Mouse (Mus musculus): ENCODE data around the gene Pdzd2. TPM values are rescaled to one million over a fixed set of nuclear protein-coding genes. Genes with fewer than 3 reads are reported as not detected.

The Pdzd2 gene
- polyA plus RNA-seq, 1 experiment, result under 0.01 TPM

DNA sequence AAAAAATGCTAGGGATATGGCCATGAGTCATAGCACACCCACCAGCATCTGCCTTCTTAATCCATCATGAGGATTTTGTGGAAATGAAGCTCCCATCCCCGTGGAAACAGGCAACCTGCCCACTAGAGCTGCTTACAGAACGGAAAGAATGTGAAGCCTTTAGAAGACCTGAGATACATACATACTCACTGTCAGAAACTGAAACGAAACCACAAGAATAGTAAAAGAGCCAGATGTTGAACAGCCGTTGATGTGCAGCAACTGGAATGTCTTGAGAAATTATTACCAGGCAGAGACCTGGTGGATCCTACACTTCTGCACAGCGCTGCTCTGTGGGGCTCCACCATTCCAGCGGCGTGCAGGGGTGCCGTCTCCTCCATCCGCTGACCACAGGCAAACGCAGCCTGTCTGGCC, 292.7 kb downstream of the Pdzd2 start:
- no peak overlapping the region for H3K4me3 ChIP-seq (replicated peaks)
- no peak for TF ChIP-seq TAL1 (IDR thresholded peaks at IDR 0.05; ENCODE audit: low read length)
- TF ChIP-seq GATA1 (IDR thresholded peaks at IDR 0.05; ENCODE audit: low read length), result no peak
- H3K36me3 ChIP-seq (ENCODE audit: control insufficient read depth), result no peaks in the 10 kb centered on the region

DNA sequence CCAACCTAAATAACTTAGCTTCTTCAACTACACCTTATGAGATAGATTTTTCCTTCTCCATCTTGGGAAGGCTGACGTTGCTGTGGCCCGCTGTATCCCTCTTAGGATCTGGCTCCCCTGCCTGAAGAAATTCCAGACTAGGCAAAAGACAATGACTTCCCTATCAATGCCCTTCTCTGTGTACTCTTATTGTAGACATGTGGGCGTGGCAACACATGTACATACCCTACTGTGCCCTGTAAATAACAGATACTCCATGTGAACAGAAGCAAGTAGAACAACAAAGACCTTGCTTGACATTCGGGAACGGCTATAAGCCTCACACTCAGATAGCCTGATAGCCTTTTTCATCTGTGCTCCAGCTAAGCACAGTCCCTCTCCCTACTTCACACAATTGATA, 295.2 kb downstream of the Pdzd2 start:
- Histone ChIP-seq H3K27me3 (ENCODE audit: control insufficient read depth) (no peaks in the 10 kb centered on the region), H3K4me3 (replicated peaks) (no peak overlapping the region), H3K4me1 (ENCODE audit: control insufficient read depth) (no peaks in the 10 kb centered on the region), H3K9me3 (ENCODE audit: control insufficient read depth, low read length) (no peaks in the 10 kb centered on the region), H3K36me3 (ENCODE audit: control insufficient read depth) (no peaks in the 10 kb centered on the region)
- no peak for TF ChIP-seq TAL1 (IDR thresholded peaks at IDR 0.05; ENCODE audit: low read length)
- TF ChIP-seq GATA1 (IDR thresholded peaks at IDR 0.05; ENCODE audit: low read length), result no peak

More for the DNA sequence above, 292.7 kb downstream of the Pdzd2 start:
- Histone ChIP-seq H3K27me3 (ENCODE audit: control insufficient read depth) (no peaks in the 10 kb centered on the region), H3K9me3 (ENCODE audit: control insufficient read depth, low read length) (no peaks in the 10 kb centered on the region), H3K4me1 (ENCODE audit: control insufficient read depth) (no peaks in the 10 kb centered on the region)

GRCm38 (mm10) chr15:12439351-12439751, 300.4 kb downstream of the Pdzd2 start:
- H3K9me3 ChIP-seq (ENCODE audit: control insufficient read depth, low read length), result no peaks in the 10 kb centered on the region
- no peaks in the 10 kb centered on the region for H3K27me3 ChIP-seq (ENCODE audit: control insufficient read depth)
- H3K36me3 ChIP-seq (ENCODE audit: control insufficient read depth), result no peaks in the 10 kb centered on the region
- TF ChIP-seq GATA1 (IDR thresholded peaks at IDR 0.05; ENCODE audit: low read length), result no peak
- TF ChIP-seq TAL1 (IDR thresholded peaks at IDR 0.05; ENCODE audit: low read length), result no peak
- H3K4me1 ChIP-seq (ENCODE audit: control insufficient read depth), result no peaks in the 10 kb centered on the region
- H3K4me3 ChIP-seq (replicated peaks), result no peak overlapping the region

GRCm38 (mm10) chr15:12438691-12439090, 301.0 kb downstream of the Pdzd2 start:
- no peaks in the 10 kb centered on the region for H3K4me1 ChIP-seq (ENCODE audit: control insufficient read depth)
- no peak overlapping the region for H3K4me3 ChIP-seq (replicated peaks)
- H3K27me3 ChIP-seq (ENCODE audit: control insufficient read depth), result no peaks in the 10 kb centered on the region
- no peak for TF ChIP-seq GATA1 (IDR thresholded peaks at IDR 0.05; ENCODE audit: low read length)
- TF ChIP-seq TAL1 (IDR thresholded peaks at IDR 0.05; ENCODE audit: low read length), result no peak
- no peaks in the 10 kb centered on the region for H3K36me3 ChIP-seq (ENCODE audit: control insufficient read depth)
- no peaks in the 10 kb centered on the region for H3K9me3 ChIP-seq (ENCODE audit: control insufficient read depth, low read length)

- no peaks in the 10 kb centered on the region for H3K9me3 ChIP-seq (ENCODE audit: control insufficient read depth, low read length)
- TF ChIP-seq TAL1 (IDR thresholded peaks at IDR 0.05; ENCODE audit: low read length) (no peak), GATA1 (IDR thresholded peaks at IDR 0.05; ENCODE audit: low read length) (no peak)
- no peaks in the 10 kb centered on the region for H3K36me3 ChIP-seq (ENCODE audit: control insufficient read depth)
- no peaks in the 10 kb centered on the region for H3K27me3 ChIP-seq (ENCODE audit: control insufficient read depth)
- H3K4me1 ChIP-seq (ENCODE audit: control insufficient read depth), result no peaks in the 10 kb centered on the region
- H3K4me3 ChIP-seq (replicated peaks), result no peak overlapping the region
Observed at GRCm38 (mm10) chr15:12438081-12438480, 301.6 kb downstream of the Pdzd2 start.

- TF ChIP-seq GATA1 (IDR thresholded peaks at IDR 0.05; ENCODE audit: low read length), result no peak
- TF ChIP-seq TAL1 (IDR thresholded peaks at IDR 0.05; ENCODE audit: low read length), result no peak
- Histone ChIP-seq H3K27me3 (ENCODE audit: control insufficient read depth) (no peaks in the 10 kb centered on the region), H3K36me3 (ENCODE audit: control insufficient read depth) (no peaks in the 10 kb centered on the region), H3K4me1 (ENCODE audit: control insufficient read depth) (no peaks in the 10 kb centered on the region), H3K9me3 (ENCODE audit: control insufficient read depth, low read length) (no peaks in the 10 kb centered on the region), H3K4me3 (replicated peaks) (no peak overlapping the region)
Observed at GRCm38 (mm10) chr15:12435910-12436309, 303.8 kb downstream of the Pdzd2 start.

GRCm38 (mm10) chr15:12433893-12434599, 305.7 kb downstream of the Pdzd2 start:
- Histone ChIP-seq H3K27me3 (ENCODE audit: control insufficient read depth) (no peaks in the 10 kb centered on the region), H3K36me3 (ENCODE audit: control insufficient read depth) (no peaks in the 10 kb centered on the region), H3K4me3 (replicated peaks) (no peak overlapping the region), H3K4me1 (ENCODE audit: control insufficient read depth) (no peaks in the 10 kb centered on the region), H3K9me3 (ENCODE audit: control insufficient read depth, low read length) (no peaks in the 10 kb centered on the region)
- no peak for TF ChIP-seq TAL1 (IDR thresholded peaks at IDR 0.05; ENCODE audit: low read length)
- TF ChIP-seq GATA1 (IDR thresholded peaks at IDR 0.05; ENCODE audit: low read length), result no peak

GRCm38 (mm10) chr15:12432879-12433278, 306.8 kb downstream of the Pdzd2 start:
- no peaks in the 10 kb centered on the region for H3K36me3 ChIP-seq (ENCODE audit: control insufficient read depth)
- no peaks in the 10 kb centered on the region for H3K9me3 ChIP-seq (ENCODE audit: control insufficient read depth, low read length)
- no peaks in the 10 kb centered on the region for H3K27me3 ChIP-seq (ENCODE audit: control insufficient read depth)
- H3K4me1 ChIP-seq (ENCODE audit: control insufficient read depth), result no peaks in the 10 kb centered on the region
- no peak overlapping the region for H3K4me3 ChIP-seq (replicated peaks)
- TF ChIP-seq TAL1 (IDR thresholded peaks at IDR 0.05; ENCODE audit: low read length), result no peak
- TF ChIP-seq GATA1 (IDR thresholded peaks at IDR 0.05; ENCODE audit: low read length), result no peak

DNA sequence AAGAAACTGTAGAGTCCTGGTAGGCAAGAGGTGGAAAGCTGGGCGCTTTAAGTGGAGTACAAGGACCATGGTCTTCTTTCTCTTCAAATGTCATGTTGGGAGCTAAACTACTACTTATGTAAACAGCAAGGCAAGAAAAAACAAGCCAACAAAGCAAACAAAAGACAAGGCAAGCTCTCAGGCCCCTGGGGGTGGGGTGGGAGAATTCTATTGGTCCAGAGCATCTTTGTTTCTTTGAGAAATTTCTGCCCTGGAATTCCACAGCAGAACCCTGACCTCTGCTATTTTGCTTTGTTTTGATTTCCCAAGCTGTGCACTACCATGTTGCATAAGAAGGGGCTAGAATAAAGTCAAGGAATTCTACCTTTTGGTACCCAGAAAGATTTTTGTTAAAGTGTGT, 307.4 kb downstream of the Pdzd2 start:
- Histone ChIP-seq H3K27me3 (ENCODE audit: control insufficient read depth) (no peaks in the 10 kb centered on the region), H3K9me3 (ENCODE audit: control insufficient read depth, low read length) (no peaks in the 10 kb centered on the region), H3K4me1 (ENCODE audit: control insufficient read depth) (no peaks in the 10 kb centered on the region), H3K4me3 (replicated peaks) (no peak overlapping the region), H3K36me3 (ENCODE audit: control insufficient read depth) (no peaks in the 10 kb centered on the region)
- TF ChIP-seq TAL1 (IDR thresholded peaks at IDR 0.05; ENCODE audit: low read length) (no peak), GATA1 (IDR thresholded peaks at IDR 0.05; ENCODE audit: low read length) (no peak)

GRCm38 (mm10) chr15:12431684-12432083, 308.0 kb downstream of the Pdzd2 start:
- TF ChIP-seq TAL1 (IDR thresholded peaks at IDR 0.05; ENCODE audit: low read length) (no peak), GATA1 (IDR thresholded peaks at IDR 0.05; ENCODE audit: low read length) (no peak)
- Histone ChIP-seq H3K9me3 (ENCODE audit: control insufficient read depth, low read length) (no peaks in the 10 kb centered on the region), H3K36me3 (ENCODE audit: control insufficient read depth) (no peaks in the 10 kb centered on the region), H3K4me3 (replicated peaks) (no peak overlapping the region), H3K27me3 (ENCODE audit: control insufficient read depth) (no peaks in the 10 kb centered on the region), H3K4me1 (ENCODE audit: control insufficient read depth) (no peaks in the 10 kb centered on the region)
